Mouse (Mus musculus): Measurements from ENCODE around the gene Psma5. TPM values are rescaled to one million over a fixed set of nuclear protein-coding genes. Genes with fewer than 3 reads are reported as not detected.

The Psma5 gene
- polyA plus RNA-seq, 1 experiment: 123 TPM

DNA sequence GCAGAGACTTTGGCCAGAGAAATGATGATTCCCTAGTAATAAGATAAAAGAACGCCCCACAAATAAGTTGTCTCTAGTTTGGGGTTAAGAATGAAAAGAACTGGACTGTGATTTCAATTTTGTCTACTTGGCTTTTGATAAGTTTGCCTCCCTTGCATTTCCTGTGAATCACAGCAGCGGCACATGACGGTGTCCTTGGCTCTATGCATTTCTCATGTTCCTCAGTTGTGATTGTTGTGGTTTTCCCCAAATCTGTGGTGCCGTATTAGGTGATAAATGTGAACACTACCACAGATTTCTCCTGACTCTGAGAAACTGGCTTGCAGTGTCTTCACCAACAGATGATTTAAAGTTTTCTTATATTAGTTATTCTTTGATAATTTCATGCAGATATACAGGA is 65.4 kb downstream of the Psma5 start:
- no peak overlapping the region for H3K4me3 ChIP-seq (ENCODE audit: insufficient read depth, low read length)
- TF ChIP-seq POLR2A (IDR thresholded peaks at IDR 0.05; ENCODE audit: low read depth, low read length) (no peak), CTCF (IDR thresholded peaks at IDR 0.05; ENCODE audit: borderline replicate concordance, insufficient read depth, low read length) (no peak)

GRCm38 (mm10) chr3:108322962-108323361 is 66.2 kb downstream of the Psma5 start:
- no peak for TF ChIP-seq CTCF (IDR thresholded peaks at IDR 0.05; ENCODE audit: borderline replicate concordance, insufficient read depth, low read length)
- TF ChIP-seq POLR2A (IDR thresholded peaks at IDR 0.05; ENCODE audit: low read depth, low read length): no peak
- peaks cover 19% of the 10 kb centered on the region for H3K4me1 ChIP-seq (ENCODE audit: control insufficient read depth, insufficient read depth, low read length)
- H3K4me3 ChIP-seq (ENCODE audit: insufficient read depth, low read length): no peak overlapping the region
- H3K27ac ChIP-seq (ENCODE audit: insufficient read depth, low read length): no peak overlapping the region

More for the DNA sequence above, 65.4 kb downstream of the Psma5 start:
- no peak overlapping the region for H3K27ac ChIP-seq (ENCODE audit: insufficient read depth, low read length)
- peaks cover 12% of the 10 kb centered on the region for H3K4me1 ChIP-seq (ENCODE audit: control insufficient read depth, insufficient read depth, low read length)

DNA sequence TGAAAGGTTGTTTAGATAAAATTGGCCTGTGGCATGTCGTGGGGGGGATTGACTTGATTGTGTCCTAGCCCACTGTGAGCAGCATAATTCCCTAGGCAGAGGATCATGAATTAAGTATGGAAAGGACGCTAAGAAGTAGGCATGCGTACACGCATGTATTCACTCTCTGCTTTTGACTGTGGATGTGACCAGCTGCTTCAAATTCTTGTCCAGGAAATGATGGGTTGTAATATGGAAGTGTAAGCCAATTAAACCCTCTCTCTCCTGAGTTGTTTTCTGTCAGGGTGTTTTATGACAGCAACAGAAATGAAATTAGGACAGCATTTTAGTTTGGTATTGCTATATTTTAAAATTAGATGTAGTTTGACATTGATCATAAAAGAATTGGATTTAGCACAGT is 68.1 kb downstream of the Psma5 start:
- TF ChIP-seq CTCF (IDR thresholded peaks at IDR 0.05; ENCODE audit: borderline replicate concordance, insufficient read depth, low read length) (no peak), POLR2A (IDR thresholded peaks at IDR 0.05; ENCODE audit: low read depth, low read length) (no peak)
- H3K27ac ChIP-seq (ENCODE audit: insufficient read depth, low read length): no peak overlapping the region
- H3K4me1 ChIP-seq (ENCODE audit: control insufficient read depth, insufficient read depth, low read length): peaks cover 12% of the 10 kb centered on the region
- H3K4me3 ChIP-seq (ENCODE audit: insufficient read depth, low read length): no peak overlapping the region

DNA sequence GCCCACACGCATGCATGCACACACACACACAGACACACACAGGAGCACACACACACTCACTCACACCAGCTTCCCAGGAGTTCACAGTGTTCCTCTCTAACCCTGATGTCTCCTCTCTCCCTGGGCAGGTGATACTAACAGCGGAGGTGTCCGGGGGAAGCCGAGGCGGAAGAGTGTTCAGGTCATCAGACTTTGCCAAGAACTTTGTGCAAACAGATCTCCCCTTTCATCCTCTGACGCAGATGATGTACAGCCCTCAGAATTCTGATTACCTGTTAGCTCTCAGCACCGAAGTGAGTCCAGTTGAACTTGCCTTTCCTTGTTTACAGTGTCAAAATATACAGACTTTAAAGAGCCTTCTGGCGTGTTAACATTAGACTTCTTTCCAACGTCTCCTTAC is 68.8 kb downstream of the Psma5 start:
- TF ChIP-seq CTCF (IDR thresholded peaks at IDR 0.05; ENCODE audit: borderline replicate concordance, insufficient read depth, low read length) (no peak), POLR2A (IDR thresholded peaks at IDR 0.05; ENCODE audit: low read depth, low read length) (no peak)

DNA sequence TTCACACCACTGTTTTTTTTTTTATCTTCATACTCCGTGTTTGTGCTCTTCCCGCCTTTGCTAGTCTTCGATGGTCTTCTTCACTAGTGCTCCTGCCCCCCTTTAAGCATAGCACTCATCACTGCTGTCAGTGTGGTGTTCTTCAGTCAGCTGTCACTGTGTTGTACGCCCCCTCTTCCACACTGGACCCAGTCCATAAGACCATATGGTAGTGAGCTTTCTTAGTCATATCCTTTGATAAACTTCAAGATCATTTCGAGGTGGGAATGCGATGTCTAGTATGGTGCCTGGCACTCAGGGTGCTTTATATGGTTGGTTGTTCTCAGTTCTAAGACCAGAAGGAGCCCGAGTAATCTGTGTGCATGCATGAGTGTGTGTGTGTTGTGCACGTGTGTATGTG is 70.5 kb downstream of the Psma5 start:
- Histone ChIP-seq H3K4me3 (ENCODE audit: insufficient read depth, low read length) (no peak overlapping the region), H3K4me1 (ENCODE audit: control insufficient read depth, insufficient read depth, low read length) (peaks cover 10% of the 10 kb centered on the region), H3K27ac (ENCODE audit: insufficient read depth, low read length) (peak overlapping the region; percentile 48; the same call in 1 of the 2 replicates)
- TF ChIP-seq POLR2A (IDR thresholded peaks at IDR 0.05; ENCODE audit: low read depth, low read length): no peak

More for the DNA sequence above, 68.8 kb downstream of the Psma5 start:
- Histone ChIP-seq H3K4me1 (ENCODE audit: control insufficient read depth, insufficient read depth, low read length) (peaks cover 10% of the 10 kb centered on the region), H3K27ac (ENCODE audit: insufficient read depth, low read length) (no peak overlapping the region), H3K4me3 (ENCODE audit: insufficient read depth, low read length) (no peak overlapping the region)

GRCm38 (mm10) chr3:108327916-108328315 is 71.2 kb downstream of the Psma5 start:
- Histone ChIP-seq H3K4me3 (ENCODE audit: insufficient read depth, low read length) (no peak overlapping the region), H3K4me1 (ENCODE audit: control insufficient read depth, insufficient read depth, low read length) (peaks cover 10% of the 10 kb centered on the region), H3K27ac (ENCODE audit: insufficient read depth, low read length) (peak overlapping the region; percentile 48; the same call in 1 of the 2 replicates)
- TF ChIP-seq CTCF (IDR thresholded peaks at IDR 0.05; ENCODE audit: borderline replicate concordance, insufficient read depth, low read length): no peak
- TF ChIP-seq POLR2A (IDR thresholded peaks at IDR 0.05; ENCODE audit: low read depth, low read length): no peak

DNA sequence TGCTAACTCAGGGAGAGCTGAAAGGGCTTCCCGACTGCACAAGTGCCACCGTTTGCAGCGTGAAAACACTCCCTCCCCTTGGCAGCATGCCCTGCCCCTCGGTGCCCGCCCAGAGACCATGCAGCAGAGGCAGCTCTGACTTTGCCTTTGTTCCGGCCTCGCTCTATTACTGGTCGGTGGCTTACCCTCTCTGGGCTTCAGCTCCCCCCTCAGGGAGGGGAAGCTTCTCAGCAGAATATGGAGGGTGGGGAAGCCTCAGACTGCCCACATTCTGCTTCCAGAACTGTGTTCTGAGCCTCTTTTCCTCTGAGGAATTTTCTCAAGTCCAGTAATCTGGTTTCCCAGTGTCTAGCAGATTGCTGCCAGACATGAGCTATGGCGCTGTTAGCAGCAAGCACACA is 71.7 kb downstream of the Psma5 start:
- Histone ChIP-seq H3K4me3 (ENCODE audit: insufficient read depth, low read length) (no peak overlapping the region), H3K27ac (ENCODE audit: insufficient read depth, low read length) (no peak overlapping the region; the same call in 1 of the 2 replicates), H3K4me1 (ENCODE audit: control insufficient read depth, insufficient read depth, low read length) (peaks cover 10% of the 10 kb centered on the region)
- TF ChIP-seq CTCF (IDR thresholded peaks at IDR 0.05; ENCODE audit: borderline replicate concordance, insufficient read depth, low read length) (no peak), POLR2A (IDR thresholded peaks at IDR 0.05; ENCODE audit: low read depth, low read length) (no peak)

Other genes starting within 250 kb of the Psma5 start
- gene Gstm1, start 239.0 kb upstream of the Psma5 start, polyA plus RNA-seq (2011; ENCODE audit: insufficient read length, low read depth, missing spikeins): 51.2 and 63.8 TPM in 2 replicates
- 11.1 and 11.5 TPM in 2 replicates for gene Gstm4, start 212.0 kb upstream of the Psma5 start, polyA plus RNA-seq (2011; ENCODE audit: insufficient read length, low read depth, missing spikeins)
- 48.3 and 50.0 TPM in 2 replicates for gene Ampd2, start 170.3 kb upstream of the Psma5 start, polyA plus RNA-seq (2011; ENCODE audit: insufficient read length, low read depth, missing spikeins)
- 1.0 and 1.1 TPM in 2 replicates for gene Gnat2, start 164.1 kb upstream of the Psma5 start, polyA plus RNA-seq (2011; ENCODE audit: insufficient read length, low read depth, missing spikeins)
- 138 and 152 TPM in 2 replicates for gene Gnai3, start 110.8 kb upstream of the Psma5 start, polyA plus RNA-seq (2011; ENCODE audit: insufficient read length, low read depth, missing spikeins)
- not detected in 2 replicates for gene Gpr61, start 102.0 kb upstream of the Psma5 start, polyA plus RNA-seq (2011; ENCODE audit: insufficient read length, low read depth, missing spikeins)
- 3.1 and 5.5 TPM in 2 replicates for gene Amigo1, start 70.6 kb upstream of the Psma5 start, polyA plus RNA-seq (2011; ENCODE audit: insufficient read length, low read depth, missing spikeins)
- 2.7 and 3.5 TPM in 2 replicates for gene Cyb561d1, start 55.7 kb upstream of the Psma5 start, polyA plus RNA-seq (2011; ENCODE audit: insufficient read length, low read depth, missing spikeins)
- 4.1 and 6.2 TPM in 2 replicates for gene Atxn7l2, start 46.0 kb upstream of the Psma5 start, polyA plus RNA-seq (2011; ENCODE audit: insufficient read length, low read depth, missing spikeins)
- gene Sypl2, start 30.3 kb upstream of the Psma5 start, polyA plus RNA-seq (2011; ENCODE audit: insufficient read length, low read depth, missing spikeins): not detected in 2 replicates
- gene Sort1, start 27.2 kb downstream of the Psma5 start, polyA plus RNA-seq (2011; ENCODE audit: insufficient read length, low read depth, missing spikeins): 14.0 and 19.2 TPM in 2 replicates
- not detected in 2 replicates for gene Mybphl, start 108.0 kb downstream of the Psma5 start, polyA plus RNA-seq (2011; ENCODE audit: insufficient read length, low read depth, missing spikeins)
- 149 and 152 TPM in 2 replicates for gene Psrc1, start 126.9 kb downstream of the Psma5 start, polyA plus RNA-seq (2011; ENCODE audit: insufficient read length, low read depth, missing spikeins)
- gene Celsr2, start 158.6 kb downstream of the Psma5 start, polyA plus RNA-seq (2011; ENCODE audit: insufficient read length, low read depth, missing spikeins): 1.8 and 1.9 TPM in 2 replicates
- 346 and 376 TPM in 2 replicates for gene Sars, start 188.3 kb downstream of the Psma5 start, polyA plus RNA-seq (2011; ENCODE audit: insufficient read length, low read depth, missing spikeins)